Mouse (Mus musculus) fat pad, adult 2 months (tissue): ENCODE data around the gene Mbnl1.
"Not testable (repeated sequence)": the region's sequence is repeated elsewhere in the genome, so short reads cannot be mapped to it uniquely, and the experiment has no call there.

ENCODE experiments used
- DNase-seq: peaks from one replicate; pipeline ENCODE4 v3.0.0-alpha.2; 2011; ENCODE audit warnings: low read depth, low spot score; ENCODE audit errors: extremely low read depth

Mbnl1 gene

DNA sequence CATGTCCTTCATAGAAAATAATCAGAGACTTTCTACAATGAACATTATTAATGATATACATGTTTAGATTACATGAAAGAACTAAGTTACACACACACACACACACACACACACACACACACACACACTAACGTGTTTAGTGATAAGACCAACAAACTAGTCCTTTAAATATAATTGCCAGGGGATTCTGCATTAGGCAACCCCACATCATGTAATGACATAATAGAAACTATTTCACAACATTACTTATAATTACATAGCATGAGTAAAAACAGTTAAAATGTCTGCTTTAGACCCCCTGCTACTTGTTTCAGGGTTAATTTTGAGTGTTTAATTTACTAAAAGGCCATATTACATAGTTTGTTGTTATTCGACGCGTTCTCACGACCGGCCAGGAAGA is 16.9 kb downstream of the Mbnl1 start:
- no peak for DNase-seq

DNA sequence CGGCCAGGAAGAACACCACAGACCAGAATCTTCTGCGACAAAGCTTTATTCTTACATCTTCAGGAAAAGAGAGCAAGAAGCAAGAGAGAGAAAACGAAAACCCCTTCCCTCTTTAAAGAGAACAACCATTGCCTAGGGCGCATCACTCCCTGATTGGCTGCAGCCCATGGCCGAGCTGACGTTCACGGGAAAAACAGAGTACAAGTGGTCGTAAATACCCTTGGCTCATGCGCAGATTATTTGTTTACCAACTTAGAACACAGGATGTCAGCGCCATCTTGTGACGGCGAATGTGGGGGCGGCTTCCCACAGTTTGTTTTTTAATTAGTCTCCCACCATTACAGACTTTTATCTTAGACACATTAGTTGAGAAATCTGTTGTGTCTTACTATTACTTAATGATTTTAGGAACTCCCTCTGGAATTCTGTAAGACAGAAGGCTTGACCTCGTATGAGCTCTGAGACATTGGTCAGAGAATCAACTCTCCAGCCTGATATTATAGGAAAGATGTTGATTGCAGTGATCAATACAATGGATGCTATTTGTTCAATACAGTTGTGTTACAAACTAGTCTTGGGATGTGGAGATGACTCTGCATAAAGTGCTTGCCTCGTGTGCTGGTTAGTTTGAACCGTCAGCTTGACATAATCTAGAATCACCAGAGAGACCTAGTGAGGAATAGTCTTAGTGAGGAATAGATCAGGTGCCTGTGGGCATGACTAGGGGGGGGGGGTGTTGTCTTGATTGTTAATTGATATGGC is 22.3 kb downstream of the Mbnl1 start:
- not testable (repeated sequence) for DNase-seq

- no peak for DNase-seq
These were observed 23.6 kb downstream of the Mbnl1 start for GRCm38 (mm10) chr3:60496197-60496596.

- DNase-seq: no peak
These were observed 25.5 kb downstream of the Mbnl1 start for GRCm38 (mm10) chr3:60498151-60498550.

DNA sequence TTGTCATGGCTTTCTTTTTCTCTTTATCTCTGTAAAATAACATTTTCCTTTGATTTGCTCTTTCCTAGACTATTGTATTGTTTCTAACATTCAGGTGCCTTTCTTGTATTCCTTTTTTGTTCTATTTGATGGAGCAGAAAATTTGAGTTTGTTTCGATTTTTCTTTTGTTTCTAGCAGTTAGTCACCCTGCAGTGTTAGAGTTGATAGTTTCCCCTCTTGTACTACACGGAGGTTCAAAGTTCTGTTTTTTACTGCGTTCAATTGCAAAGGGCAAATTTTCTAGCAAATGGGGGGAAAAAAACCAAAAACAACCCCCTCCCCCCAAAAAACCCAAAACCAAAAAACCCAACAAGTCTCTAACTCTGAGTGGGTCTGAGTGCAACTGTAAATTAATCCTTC is 26.0 kb downstream of the Mbnl1 start:
- DNase-seq: no peak

DNA sequence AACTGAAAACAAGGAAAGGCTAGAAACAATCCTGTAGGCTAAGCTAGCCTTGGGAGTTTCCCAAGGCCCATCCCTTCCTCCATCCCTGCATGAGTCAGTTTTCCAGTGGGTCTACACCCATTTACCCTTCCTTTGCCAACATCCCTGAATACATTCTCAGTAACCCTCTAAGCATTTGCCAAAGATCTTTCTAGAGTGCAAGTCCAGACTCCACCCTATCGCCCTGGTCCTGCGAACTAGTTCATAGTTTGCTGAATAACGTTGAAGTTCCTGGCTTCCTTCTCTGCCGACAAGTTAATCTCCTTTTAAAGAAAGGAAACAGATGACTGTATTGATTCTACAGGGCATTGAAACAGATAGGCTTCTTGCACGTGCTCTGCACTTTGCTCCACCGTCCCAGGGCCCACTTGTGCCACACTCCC is 26.5 kb downstream of the Mbnl1 start:
- DNase-seq: no peak

- no peak for DNase-seq
These were observed 27.3 kb downstream of the Mbnl1 start for GRCm38 (mm10) chr3:60499718-60500450.

DNA sequence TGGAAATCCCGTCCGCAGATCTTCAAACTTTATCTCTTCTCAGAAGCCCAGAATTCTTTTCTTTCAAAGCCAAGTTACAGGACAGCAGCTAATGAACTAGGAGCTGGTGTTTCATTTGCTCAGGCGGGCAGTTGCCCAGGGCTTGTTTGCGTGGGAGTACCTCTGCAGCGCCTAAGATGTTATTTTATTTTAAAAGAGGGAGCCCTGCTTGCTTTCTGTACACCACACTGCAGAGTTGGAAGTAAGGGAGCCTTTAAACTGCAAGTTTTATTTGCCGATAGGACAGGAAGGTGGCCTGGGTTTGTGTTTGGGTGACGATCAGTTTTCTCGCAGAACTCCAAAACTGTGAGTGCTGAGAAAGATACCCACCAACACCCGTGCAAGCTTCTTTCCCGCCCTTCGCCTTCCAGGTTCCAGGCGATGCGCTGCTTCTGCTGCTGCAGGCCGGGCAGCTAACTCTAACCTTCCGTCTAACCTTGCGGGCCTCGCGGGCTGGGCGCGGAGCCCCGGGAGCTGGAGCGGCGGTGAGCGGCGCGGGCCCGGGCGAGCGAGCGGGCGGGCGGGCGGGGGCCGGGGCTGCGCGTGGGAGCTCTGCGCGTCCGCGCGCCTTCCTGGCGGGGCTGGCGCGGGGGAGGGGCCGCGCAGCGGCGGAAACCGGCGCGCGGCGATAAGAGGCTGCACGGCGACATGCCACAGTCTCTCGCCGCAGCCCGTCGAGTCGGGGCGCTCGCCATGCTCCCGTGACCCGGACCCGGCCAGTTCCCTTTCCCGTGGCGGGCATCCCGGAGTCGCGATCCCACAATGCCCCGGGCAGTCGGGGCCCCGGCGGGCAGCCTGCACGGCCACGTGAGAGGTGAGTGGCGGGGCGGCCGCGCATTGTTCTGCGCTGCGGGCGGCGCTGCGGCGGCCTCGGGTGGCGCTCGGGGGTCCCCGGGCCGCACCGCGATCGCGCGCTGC is 28.2 kb downstream of the Mbnl1 start:
- DNase-seq: no peak

DNA sequence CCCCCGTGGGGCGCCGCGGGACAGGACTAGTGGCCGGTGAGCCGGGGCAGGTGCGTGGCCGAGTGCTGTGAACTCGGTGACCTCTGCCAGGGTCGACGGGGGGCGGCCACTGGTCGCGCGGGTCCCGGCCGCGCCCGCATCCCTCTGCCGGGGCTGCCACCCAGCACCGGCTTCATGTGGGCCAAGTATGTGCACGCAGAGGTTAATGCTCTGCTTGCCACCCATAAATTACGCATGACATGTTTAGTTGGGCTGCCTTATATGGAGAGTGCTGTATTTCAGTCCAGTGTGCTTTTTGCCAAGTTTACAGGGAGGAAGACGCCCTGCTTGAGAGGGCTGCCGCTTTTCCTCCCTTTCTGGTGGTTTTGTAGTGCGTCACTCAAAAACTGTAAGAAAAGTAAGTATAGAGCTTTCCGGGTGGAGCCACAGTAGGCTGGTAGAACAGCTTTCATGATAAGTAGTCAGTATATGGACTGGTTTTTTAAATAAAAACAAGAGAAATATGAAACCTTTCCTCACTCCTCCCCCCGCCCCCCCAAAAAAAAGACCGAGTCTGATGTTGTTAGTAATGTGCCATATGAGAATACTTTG is 29.0 kb downstream of the Mbnl1 start:
- DNase-seq: no peak

DNA sequence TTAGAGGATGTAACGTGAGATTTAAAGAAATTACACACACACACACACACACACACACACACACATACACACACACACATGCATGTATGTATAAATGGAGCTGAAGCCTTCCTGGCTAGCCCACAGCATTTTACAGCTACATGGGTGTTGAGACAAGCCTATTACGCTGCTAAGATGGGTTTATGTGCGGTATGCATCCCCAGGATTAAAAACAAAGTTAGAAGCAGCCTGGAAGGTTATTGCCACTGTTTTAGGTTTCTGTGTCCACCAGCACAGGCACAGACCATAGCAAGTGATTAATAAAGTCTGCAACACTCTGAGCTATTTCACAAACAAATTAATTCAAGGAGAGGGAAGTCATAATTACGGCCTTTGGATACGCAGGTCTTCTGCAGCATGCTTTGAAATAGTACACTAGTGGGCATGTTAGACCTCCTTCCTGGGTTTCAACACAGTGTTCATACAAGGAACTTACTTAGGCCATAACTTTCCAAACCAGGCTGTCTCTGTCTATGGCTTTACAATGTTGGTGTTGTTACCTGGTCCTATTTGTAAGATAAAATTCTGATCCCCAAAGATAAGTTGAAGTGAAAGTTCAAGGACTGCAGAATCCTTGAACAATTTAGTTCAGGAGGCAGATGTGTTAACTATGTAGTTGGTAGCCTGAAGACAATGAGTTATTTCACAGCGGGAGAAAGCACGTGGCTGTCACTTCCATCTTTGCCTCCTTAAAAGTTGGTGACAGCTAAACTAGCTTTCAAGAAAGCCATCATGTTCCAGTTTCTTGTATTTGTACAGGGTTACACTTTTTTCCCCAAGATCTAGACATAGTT is 29.7 kb downstream of the Mbnl1 start:
- no peak for DNase-seq

DNA sequence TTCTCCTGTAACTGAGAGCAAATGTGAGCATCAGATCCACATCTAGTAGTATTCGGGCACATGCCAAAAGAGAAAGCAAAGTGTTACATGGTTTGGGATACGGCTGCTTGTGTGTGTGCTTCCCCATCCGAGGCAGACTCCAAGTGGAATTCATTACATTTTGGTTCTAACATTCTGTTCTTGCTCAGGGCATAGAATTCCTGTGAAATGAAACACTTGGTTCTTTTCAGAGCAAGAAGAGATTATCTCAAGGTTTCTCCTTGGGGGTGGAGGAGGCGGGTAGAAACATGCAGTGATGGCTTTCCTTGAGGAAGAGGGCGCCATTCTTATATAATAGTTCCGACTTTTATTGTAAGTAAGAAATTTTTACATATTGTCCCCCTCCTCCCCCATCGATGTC is 30.6 kb downstream of the Mbnl1 start:
- DNase-seq: no peak

DNA sequence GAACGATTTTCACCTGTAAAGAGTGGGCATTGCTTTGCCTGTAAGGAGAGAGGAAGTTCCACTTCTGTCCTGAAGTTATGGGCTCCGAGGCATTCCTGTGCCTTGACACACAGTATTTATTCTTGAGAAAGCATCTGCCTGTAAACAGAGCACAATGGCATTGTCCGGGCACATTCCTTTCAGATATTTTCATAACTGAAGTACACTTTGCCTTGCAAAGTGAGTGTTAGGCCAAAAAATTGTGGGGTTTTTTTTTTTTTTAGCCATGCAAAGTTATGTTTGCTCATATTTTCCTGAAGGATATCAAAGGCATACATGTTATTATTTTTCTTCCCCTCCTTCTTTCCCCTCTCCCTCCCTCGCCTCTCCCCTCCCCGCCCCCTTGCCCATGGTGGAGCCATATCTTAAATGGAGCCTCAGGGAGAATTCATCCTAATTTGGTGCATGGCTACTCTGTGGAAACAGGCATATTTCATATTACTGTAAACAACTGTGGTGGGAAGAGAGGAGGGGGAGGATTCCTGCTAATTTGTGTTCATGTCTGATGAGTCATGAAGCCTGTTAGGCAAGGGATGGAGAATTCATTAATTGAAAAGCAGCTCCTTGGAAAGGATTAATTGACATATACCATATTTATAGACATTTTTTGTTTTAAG is 32.3 kb downstream of the Mbnl1 start:
- no peak for DNase-seq

DNA sequence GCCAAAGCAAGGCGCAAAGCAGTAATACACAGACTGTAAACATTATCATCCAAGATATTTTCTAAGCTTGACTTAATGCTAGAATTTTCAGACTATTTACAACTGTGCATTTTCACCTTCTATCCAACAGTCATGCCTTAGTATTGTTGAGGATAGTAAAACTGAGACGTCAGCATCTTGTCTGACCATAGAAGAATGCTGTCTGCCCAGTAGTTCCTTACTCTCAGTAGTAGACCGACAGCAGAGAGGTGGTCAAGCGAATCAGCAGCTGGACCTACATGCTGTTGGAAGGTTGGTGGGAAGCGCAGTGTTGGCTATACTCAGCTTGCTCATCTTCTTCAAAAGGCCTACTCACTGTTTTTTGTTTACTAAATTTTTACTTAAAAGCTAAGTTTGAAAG is 34.2 kb downstream of the Mbnl1 start:
- DNase-seq: no peak

- DNase-seq: no peak
These were observed 34.9 kb downstream of the Mbnl1 start for GRCm38 (mm10) chr3:60507496-60507895.

- DNase-seq: no peak
These were observed 35.3 kb downstream of the Mbnl1 start for GRCm38 (mm10) chr3:60507979-60508378.

GRCm38 (mm10) chr3:60511197-60511596 is 38.6 kb downstream of the Mbnl1 start:
- DNase-seq: no peak

GRCm38 (mm10) chr3:60513337-60513736 is 40.7 kb downstream of the Mbnl1 start:
- no peak for DNase-seq

- no peak for DNase-seq
These were observed 41.1 kb downstream of the Mbnl1 start for GRCm38 (mm10) chr3:60513746-60514145.

GRCm38 (mm10) chr3:60515430-60515829 is 42.8 kb downstream of the Mbnl1 start:
- no peak for DNase-seq
